Mouse (Mus musculus): ENCODE results near the gene Cyp2g1. TPM values are rescaled to one million over a fixed set of nuclear protein-coding genes. Genes with fewer than 3 reads are reported as not detected.
"Not testable (repeated sequence)": the region's sequence is repeated elsewhere in the genome, so short reads cannot be mapped to it uniquely, and the experiment has no call there.

Gene Cyp2g1
- total RNA-seq, 2 experiments from 2014 or later, result not detected

- DNase-seq (ENCODE audit: low spot score); intact Hi-C loops (cut with DNase I): not testable (repeated sequence)
Observed at GRCm38 (mm10) chr7:26850063-26850462, 41.4 kb downstream of the Cyp2g1 start.

Other genes with a start within 250 kb of the Cyp2g1 start
- not detected for gene Vmn1r185, start 190.4 kb upstream of the Cyp2g1 start, total RNA-seq (2021)
- gene Cyp2b23, start 122.5 kb upstream of the Cyp2g1 start, total RNA-seq (2021), result not detected
- gene Cyp2b19, start 51.8 kb upstream of the Cyp2g1 start, total RNA-seq (2021), result not detected
- gene Cyp2a5, start 26.4 kb downstream of the Cyp2g1 start, total RNA-seq (2021), result not detected
- not detected for gene Cyp2a22, start 130.5 kb downstream of the Cyp2g1 start, total RNA-seq (2021)
- not detected for gene Cyp2a12, start 220.2 kb downstream of the Cyp2g1 start, total RNA-seq (2021)

Measured in heart, postnatal 25 days (tissue).